Mouse (Mus musculus) embryo, embryonic 10.5 days (tissue): ENCODE results near the gene Nfatc3.
A peak's percentile ranks its signal among the peaks of the same experiment; 100 is the strongest.

Experiments used
- DNase-seq: peaks from one replicate; pipeline ENCODE4 v3.0.0-alpha.2; 2015; ENCODE audit warnings: low spot score

Gene Nfatc3

DNA sequence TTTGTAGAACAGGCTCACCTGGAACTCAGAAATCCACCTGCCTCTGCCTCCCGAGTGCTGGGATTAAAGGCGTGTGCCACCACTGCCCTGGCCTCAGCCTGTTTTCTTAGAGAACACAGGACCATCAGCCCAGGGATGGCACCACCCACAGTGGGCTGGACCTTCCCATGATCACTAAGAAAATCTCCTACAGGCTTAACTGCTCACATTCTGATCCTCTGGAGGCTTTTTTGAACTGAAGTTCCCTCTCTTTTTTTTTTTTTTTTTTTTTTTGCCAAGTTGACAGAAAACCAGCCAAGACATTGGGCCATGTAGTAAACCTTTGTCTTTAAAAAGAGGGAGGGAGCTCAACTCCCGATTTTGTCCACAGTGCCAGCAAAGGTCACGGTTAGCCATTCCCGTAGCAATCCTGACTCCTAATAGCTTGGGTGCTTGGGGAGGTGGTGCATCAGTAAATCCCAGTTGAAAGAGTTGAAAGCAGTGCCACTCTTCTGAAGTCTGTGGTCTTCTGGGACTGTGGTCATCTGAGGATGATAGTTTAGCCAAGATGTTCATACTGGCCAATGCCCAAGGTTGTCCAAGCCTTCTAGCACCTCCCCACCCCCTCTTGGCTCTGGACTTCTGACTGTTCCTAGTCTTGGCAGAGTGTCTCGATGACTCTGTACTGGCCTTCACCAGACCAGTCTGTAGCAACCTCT lies 89.4 kb downstream of the Nfatc3 start:
- no peak for DNase-seq

DNA sequence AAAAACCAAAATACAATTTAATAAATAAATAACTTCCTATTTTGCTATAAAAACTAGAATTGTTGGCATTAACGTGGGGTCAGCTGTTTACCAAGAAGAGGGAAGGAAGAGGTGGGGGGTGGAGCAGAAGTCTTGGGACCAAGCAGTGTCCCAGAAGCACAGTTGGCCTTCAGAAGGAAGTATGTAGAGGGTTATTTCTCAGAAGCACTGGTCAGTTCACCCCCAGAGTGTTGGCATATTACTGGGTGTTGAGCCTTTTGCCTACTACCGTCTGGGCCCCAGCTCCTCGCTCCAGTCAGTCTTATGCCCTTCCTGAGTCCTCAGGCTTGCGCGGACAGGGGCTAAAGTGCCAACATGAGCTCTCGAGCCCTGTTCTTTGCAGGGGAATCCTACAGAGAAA lies 90.4 kb downstream of the Nfatc3 start:
- DNase-seq = no peak

GRCm38 (mm10) chr8:106149801-106150652 lies 91.4 kb downstream of the Nfatc3 start, which contains the start of gene Pla2g15:
Pla2g15 (plus strand) TSS chr8:106150399.
- peak; percentile 95 for DNase-seq

- DNase-seq = no peak
These were observed 92.0 kb downstream of the Nfatc3 start for GRCm38 (mm10) chr8:106150653-106151000.

- no peak for DNase-seq
These were observed 92.4 kb downstream of the Nfatc3 start for GRCm38 (mm10) chr8:106151041-106151440.

DNA sequence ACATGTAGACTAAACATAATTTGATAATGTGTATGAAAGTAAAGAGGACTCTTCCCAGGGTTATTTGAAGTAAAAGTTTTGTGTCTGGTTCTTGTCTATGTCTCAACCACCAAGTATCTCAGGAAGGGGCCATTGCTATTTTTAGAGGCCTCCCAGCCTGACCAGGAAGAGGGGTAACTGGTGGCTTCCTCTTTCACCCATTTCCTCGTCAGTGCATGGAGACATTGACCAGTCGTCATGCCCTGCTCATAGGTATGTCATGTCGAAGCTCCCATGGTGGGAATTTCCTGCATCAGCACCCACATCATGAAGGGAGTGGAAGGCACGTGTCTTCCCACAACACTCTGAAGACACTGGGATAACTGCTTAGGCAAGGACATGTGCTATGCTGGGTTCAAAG lies 94.2 kb downstream of the Nfatc3 start:
- DNase-seq = no peak

DNA sequence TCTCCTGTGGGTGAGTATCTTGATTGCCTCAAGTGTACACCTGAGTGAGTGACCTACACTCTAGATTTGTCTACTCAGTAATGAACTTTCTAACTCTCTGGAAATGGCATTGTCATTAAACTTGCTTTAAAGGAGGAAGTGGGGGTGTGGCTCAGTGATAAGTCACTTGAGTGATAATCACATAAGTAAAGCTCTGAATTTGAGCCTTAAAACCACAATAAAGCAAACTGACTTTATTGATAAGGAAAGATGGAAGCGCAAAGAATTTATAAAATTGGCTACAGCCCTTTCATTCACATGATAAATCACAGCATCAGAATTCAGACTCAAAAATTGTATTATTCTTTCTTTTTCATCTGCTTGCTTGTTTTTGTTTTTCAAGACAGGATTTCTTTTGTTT lies 98.8 kb downstream of the Nfatc3 start:
- no peak for DNase-seq

DNA sequence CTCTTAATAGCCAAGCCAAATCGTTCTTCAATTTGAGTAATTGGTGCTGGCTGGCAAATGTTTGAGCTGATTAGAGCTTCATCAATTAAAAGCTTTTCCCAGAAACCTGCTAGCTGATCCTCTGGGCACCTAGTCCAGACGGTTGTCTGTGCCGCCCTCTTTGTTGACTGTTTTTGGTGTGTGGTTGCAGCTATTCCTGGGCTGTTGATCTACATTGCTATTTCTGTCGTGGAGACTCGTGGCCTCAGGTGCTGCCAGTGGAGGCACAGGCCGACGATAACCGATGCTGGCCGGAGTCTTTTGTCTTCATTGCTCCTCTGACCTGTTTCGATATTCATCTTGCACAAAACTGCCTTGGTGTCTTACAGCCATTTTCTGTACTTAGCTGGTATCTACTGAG lies 99.7 kb downstream of the Nfatc3 start:
- DNase-seq = no peak

GRCm38 (mm10) chr8:106159876-106160275 lies 101.2 kb downstream of the Nfatc3 start:
- no peak for DNase-seq

GRCm38 (mm10) chr8:106163251-106163650 lies 104.6 kb downstream of the Nfatc3 start:
- no peak for DNase-seq

- DNase-seq = peak; percentile 83
These were observed 106.8 kb downstream of the Nfatc3 start for GRCm38 (mm10) chr8:106165460-106165859.

GRCm38 (mm10) chr8:106168356-106169016 lies 109.8 kb downstream of the Nfatc3 start, which contains the start of gene Slc7a6:
Slc7a6 (plus strand) TSS chr8:106168857.
- peak; percentile 85 for DNase-seq

- peak; percentile 64 for DNase-seq
These were observed 110.6 kb downstream of the Nfatc3 start for GRCm38 (mm10) chr8:106169017-106169933.

- DNase-seq = peak; percentile 24
These were observed 111.4 kb downstream of the Nfatc3 start for GRCm38 (mm10) chr8:106169934-106170480.

- DNase-seq = no peak
These were observed 114.9 kb downstream of the Nfatc3 start for GRCm38 (mm10) chr8:106173566-106173965.

- DNase-seq = peak; percentile 22
These were observed 118.3 kb downstream of the Nfatc3 start for GRCm38 (mm10) chr8:106176891-106177290.

- DNase-seq = peak; percentile 10
These were observed 119.0 kb downstream of the Nfatc3 start for GRCm38 (mm10) chr8:106177594-106177993.

DNA sequence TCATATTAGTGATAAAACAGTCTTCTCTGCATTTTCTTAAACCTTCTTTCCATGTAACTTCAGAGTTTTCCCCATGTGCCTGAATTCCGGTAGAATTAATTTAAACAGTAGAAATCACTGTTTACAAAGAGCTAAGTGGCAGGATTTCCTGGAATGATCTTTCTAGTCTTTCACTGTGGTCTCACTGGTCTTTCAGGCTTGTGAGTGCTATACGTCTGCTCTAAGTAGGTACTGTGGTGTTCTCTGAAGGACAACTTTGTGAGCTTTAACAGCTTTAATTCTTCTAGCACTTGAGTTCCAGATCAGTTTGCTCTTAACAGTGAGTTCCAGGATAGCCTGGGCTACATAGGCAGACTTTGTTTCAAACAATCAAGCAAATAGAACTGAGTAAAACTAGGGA lies 119.8 kb downstream of the Nfatc3 start:
- DNase-seq = no peak
